Mouse (Mus musculus): ENCODE data around the gene Cyp2c37.
"Not testable (repeated sequence)": the region's sequence is repeated elsewhere in the genome, so short reads cannot be mapped to it uniquely, and the experiment has no call there.

Cyp2c37 gene

DNA sequence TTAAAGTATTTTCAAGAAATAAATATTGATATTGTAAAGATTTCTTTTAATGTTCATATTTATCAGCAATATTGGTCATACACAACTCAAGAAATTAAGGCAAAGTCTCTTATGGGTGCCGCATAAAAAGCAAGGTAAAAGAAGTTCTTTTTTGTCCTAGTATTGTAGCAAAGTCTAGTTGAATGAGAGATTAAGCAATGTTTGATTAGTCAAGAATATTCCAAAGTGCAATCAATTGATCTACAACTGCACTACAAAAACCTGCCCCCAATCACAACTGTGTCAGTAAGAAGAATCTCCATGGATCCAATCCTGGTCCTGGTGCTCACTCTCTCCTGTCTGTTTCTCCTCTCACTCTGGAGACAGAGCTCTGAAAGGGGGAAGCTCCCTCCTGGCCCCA lies at the start of gene Cyp2c37:
Cyp2c37 (plus strand) TSS at position 285 of the 400 bp plus-strand sequence.
- DNase-seq (ENCODE audit: low spot score), result not testable (repeated sequence)

DNA sequence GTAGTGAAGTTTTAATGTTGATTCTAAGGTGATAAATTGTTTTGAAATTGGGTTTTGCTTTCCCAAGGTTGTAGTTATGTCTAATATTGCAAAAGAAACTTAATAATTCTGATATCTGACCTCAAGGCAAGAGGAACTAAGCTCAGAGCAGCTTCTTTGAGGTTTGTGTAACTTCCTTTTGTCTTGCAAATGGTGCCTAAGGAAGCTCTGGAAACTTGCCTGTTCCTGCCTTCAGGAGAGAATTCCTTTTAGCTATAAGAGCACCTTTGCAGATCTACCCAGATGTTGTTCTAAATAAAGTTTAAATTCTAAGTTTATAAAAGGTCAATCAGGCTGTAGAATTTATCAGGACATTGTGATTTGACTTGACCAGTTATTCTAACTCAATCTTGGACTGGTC lies 31.4 kb upstream of the Cyp2c37 start:
- not testable (repeated sequence) for DNase-seq (ENCODE audit: low spot score)

DNA sequence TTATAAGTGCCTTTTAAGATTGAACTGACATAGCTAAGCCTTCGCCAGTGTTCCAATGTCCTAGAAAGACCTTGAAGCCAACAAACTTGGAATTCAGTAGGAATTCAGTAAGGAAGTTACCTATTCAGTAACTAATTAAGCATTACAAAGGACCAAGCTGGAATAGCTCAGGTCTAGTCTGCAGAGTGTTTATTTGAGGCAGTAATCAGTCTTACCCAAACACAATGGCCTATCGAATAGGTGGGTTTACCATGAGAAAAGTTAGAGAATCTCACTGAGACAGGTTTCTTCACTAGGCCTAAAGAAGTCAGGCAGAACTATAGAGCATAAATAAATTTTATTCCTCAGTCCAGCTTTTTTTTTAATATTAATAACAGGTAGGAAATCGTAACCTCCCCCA lies 21.1 kb upstream of the Cyp2c37 start:
- not testable (repeated sequence) for DNase-seq (ENCODE audit: low spot score)

DNA sequence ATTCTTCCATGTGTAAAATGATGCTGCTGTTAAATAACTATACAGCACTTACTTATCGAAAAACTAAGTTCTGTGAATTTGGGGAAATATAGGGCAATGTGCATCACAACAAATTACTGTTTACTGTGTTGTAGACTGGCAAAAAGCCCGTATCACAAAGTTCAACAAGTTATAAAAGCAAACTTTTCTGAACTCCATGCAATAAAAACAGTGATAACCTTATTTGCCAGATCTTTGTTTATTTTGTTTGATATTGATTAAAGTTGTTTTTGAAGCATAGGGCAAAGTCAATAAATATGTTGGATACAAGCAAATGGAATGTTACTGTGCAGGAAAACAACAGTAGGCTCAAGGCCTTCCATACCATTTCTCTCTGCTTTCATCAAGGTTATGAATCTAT lies 2.8 kb upstream of the Cyp2c37 start:
- DNase-seq (ENCODE audit: low spot score), result no peak
